Mouse (Mus musculus) liver, adult (tissue): Measurements from ENCODE around the gene St7.

Source experiments
- GATA4 ChIP-seq: IDR thresholded peaks from 2 replicates; pipeline ENCODE4 v1.6.1; 2014; ENCODE audit warnings: mild to moderate bottlenecking, low read length; ENCODE audit not compliant: insufficient replicate concordance

The St7 gene

DNA sequence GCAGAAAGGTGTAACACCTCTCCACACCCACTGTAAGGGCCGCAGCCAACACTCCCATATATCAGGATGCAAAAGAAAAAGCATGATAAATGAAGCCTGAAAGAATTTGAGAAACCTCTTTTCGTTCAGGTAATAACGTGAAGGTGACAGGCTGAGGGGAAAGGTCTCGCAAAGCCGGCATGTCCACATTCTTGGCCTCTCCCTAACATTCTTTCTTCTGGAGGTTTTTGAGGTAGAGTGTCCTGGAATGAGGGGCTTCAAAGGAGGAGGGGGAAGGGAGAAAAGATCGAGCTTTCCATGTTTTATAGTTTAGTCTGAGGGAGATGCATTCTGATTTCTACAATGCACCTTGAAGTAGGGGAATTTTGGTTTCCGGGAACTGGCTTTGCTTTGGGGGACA lies at the start of gene St7:
TSS of gene St7 (plus strand) at position 287 of the 400 bp plus-strand sequence.
- TF ChIP-seq GATA4, result no peak

DNA sequence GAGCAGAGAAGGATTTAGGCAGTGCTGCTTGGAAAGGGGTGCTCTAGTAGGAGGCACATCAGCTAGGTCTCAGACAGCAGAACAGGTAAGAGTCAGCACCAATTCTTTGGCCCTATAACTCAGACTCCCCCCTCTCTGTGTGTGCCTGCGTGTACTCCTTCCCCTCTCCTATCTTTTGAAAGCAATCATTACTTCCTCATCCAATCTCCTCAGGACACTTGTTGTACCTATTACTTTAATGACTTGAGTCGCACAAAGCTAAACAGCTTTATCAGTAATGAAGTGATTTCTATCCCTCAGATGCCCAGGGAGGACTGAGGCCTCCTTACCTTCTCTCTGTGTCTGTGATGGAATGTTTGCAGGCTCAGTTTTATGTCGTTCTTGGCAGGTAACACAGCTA lies 46.6 kb upstream of the St7 start:
- no peak for TF ChIP-seq GATA4

DNA sequence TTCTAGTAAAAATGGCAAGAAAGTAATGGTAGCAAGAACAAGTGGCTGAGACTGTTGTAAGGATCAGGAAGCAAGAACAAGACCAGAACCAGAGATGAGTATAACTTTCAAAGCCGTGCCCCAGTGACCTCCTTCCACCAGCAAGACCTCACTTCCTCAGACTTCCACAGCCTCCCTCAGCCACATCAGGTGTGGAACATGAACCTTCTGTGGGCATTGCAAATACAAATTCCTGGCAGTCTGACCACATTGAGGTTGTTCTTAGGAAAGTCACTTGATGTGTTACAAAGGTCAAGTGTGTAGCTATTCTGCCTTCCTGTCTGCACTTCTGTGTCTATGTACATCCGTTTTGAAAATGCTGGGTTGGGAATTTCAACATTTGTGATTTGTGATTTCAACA lies 40.6 kb upstream of the St7 start:
- no peak for TF ChIP-seq GATA4

DNA sequence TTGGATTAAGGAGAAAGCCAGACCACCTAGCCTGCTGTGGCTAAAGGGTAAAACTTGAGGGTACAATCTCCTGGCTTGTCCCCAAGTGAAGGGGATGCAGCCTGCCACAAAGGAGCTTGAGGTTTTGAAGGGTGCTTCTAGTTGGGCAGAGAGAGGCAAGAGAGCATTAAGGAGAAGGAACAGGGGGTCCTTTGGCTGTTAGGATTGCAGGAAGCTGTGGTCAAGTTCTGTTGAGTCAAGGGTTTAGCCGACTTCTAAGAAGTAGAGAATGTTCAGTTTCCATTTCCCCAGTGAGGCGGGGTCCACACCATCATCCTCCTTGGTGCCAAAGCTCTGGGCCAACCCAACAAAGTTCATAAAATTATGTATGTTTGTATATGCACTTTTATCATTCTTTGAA lies 37.7 kb upstream of the St7 start:
- no peak for TF ChIP-seq GATA4

DNA sequence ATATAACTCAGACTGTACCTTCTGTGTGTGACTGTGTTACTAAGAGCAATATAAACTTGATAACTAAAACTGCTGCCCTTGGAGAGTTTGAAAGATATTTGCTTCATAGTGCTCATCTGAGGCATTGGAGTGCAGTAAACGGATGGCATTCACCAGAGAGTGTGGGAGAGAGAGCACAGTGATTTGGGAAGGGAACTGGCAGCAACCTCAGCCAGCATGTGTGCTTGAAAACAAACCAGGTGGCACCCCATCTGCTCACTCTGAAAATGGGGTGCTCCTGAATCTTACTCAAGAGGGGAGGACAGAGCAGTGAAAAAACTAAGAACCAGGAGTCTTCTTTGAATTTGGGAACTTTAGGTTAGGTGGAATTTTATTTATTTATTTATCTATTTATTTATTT lies 35.4 kb upstream of the St7 start:
- TF ChIP-seq GATA4, result no peak

DNA sequence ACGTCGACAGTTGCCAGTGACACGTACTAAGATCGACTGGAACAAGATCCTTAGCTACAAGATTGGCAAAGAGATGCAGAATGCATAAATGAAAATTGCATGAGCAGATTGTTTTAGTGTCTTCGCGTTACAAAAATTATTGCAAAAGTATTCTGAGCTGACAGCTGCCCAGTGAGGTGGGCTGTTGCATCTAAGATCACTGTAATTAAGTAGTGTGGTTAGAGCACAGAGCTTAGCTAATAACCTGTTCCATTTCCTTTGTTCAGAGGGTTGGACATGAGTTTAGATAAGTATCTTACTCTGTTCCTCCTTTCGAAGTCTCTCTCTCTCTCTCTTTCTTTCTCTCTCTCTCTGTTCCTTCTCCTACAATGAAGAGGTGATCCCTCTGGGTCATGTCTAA lies 27.4 kb upstream of the St7 start:
- no peak for TF ChIP-seq GATA4

DNA sequence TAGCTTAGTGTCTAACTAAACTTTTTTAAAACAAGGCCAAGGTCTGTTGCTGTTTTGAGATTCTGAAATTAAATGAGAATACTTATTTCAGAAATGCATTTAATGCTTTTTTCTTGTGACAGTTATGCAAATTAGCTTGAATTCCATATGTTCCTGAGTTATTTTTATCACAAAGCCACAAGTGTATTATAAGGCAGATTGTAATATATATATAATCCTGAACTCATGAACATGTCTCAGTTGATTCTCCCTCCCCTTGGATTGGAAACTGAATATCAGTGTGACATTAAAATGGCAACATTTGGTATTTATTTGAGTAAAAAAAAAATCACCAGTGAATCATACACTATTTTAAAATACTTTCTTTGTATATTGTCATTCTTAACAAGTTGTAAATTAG lies 26.7 kb upstream of the St7 start:
- TF ChIP-seq GATA4, result no peak

DNA sequence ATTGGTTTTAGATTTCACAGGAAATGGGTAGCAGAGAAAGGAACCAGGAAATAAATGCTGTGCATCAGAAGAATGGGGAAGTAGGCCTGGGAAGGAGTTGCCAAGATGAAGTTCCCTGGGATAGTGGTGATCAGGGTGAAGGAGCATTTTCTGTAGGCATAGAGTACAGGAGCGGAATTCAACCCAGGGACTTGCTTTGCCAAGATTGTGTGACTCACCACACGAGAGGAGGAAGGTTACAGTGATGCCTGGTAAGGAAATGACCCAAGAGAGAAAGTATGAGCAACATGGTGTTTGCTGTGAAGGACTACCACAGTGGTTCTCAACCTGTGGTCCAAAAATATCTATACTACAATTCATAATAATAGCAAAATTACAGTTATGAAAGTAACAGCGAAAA lies 24.9 kb upstream of the St7 start:
- no peak for TF ChIP-seq GATA4

DNA sequence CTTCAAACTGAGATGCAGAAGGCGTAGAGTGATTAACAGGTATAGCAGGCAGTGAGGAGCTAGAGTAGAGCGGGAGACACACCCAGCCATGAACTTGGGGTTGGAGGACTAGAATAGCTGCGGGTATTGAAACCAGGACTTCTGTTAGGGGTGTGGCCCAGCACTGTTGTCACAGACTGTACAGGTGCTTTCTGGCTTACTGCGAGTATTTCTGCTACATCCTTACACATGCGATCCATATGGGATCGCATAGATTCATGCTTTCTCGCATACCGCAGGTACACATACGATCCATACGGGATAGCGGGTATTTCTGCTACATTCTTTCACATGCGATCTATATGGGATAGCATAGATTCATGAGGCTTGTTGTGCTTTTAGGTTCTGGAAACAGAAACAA lies 24.4 kb upstream of the St7 start:
- no peak for TF ChIP-seq GATA4

DNA sequence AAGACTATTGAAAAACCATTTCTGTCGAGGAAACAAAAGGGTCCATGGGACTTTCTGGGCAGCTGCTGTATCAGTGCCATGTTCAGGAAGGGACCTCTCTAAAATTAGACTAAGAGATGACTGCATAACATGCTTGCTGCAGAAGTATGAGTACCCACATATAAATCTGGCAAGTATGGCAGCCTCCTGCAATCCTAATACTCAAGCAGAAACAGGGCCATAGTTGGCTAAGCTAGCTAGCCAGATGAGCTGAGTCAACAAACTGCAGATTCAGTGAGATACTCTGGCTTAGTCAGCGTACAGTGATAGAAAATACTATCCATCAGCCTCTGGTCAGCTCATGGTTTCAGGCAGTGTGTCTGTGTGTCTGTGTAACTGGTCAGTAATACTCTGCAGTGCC lies 22.9 kb upstream of the St7 start:
- TF ChIP-seq GATA4, result no peak

DNA sequence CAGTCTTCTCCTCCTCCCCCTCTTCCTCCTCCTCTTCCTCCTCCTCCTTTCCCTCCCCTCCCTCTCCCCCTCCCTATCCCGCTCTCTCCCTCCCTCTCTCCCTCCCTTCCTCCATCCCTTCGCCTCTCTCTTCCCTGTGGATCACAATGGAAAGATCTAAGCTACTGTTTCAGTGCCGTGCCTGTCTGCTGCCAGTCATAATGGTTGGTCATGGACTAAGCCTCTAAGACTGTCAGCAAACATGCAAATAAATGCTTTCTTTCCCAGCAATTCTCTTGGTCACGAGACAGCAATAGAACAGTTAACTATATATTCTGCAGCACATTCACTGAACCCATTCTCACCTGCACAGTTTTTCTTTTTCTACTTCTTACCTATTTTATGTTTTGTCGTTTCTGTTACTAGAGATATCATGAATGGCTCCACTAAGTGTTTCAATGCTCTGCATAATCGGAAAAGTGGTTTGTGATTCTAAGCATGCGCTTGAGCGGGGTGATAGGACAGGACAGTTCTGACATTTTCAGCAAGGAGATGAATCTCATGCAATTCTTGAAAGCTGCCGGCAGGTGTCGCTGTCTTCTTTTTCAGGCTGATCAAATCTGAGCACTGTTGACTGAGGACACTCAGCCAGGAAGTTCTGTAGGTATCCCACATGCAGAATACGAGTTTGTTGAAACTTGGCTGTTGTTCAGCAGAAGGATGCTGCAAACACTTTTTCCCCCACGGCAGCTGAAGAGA lies 17.5 kb upstream of the St7 start:
- no peak for TF ChIP-seq GATA4

DNA sequence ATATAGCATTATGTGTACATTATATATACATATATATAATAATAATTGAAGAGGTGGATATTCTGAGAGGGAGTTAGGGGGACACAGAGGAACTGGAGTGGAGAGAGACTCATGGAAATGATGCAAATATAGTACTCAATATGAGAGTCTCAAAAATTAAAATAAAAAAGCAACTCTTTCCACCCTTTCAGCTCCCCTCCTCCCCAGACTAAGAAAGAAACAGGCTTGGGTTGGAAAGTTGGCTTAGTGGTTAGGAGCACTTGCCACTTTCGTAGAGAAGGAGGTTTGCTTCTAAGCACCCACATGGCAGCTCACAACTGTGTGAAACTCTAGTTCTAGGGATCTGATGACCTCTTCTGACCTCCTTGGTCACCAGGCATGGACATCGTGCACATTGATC lies 15.7 kb upstream of the St7 start:
- no peak for TF ChIP-seq GATA4

DNA sequence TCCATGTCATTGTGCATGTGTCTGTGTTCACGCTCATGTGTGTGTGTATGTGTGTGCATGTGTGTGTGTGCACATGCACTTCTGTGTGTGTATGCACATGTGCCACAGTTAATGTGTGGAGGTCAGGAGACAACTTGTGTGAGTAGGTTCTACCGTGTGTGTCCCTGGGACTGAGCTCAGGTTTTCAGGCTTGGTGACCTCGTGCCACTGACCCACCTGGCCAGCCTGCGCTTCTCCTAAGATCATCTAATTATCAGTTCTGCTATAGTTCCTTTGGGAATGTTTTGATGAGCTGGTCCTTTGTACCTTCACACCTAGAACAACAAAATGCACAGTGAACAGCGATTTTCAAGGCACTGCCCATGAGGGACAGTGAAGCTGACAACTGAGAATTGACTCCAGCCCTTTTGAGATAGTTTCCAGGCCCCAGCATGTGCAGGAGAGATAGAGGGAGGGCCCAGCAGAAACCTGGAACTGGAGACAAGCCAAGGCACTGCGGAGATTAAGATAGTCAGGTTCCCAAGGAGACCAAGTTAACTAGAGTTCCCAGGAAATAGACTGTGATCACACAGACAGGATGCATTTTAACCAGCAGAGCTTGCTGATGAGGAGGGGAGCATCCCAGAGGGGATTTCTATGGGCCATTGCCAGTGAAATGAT lies 12.3 kb upstream of the St7 start:
- TF ChIP-seq GATA4, result no peak

DNA sequence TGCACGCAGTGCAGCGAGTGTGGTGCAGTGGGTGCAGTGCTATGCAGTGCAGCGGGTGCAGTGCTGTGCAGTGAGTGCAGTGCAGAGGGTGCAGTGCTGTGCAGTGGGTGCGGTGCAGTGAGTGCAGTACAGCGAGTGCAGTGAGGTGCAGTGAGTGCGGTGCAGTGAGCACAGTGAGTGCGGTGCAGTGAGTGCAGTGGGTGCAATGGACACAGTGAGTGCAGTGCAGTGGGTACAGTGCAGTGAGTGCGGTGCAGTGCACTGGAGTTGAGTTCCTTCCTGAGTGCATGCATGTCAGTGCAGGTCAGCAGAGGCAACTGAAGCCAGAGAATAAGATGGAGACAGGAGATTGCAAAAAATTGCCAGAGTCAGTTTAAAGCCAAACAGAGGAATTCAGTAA lies 10.9 kb upstream of the St7 start:
- no peak for TF ChIP-seq GATA4

DNA sequence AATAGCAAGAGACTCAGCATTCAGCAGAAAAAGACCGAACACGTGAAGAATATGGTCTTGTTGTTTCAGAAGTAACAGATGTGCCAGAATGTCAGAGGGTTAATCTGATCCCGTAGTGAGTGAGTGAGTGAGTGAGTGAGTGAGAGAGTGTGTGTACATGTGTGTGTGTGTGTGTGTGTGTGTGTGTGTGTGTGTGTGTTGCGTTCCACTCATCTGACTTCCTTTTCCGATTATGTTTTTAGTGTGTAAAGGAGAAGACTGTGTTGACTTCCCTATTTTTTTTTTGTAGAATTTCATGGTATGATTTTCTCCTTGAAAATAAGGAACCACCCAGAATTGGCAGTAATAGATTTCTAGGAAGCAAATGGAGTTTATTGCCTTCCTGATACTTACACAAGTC lies 4.1 kb upstream of the St7 start:
- no peak for TF ChIP-seq GATA4

DNA sequence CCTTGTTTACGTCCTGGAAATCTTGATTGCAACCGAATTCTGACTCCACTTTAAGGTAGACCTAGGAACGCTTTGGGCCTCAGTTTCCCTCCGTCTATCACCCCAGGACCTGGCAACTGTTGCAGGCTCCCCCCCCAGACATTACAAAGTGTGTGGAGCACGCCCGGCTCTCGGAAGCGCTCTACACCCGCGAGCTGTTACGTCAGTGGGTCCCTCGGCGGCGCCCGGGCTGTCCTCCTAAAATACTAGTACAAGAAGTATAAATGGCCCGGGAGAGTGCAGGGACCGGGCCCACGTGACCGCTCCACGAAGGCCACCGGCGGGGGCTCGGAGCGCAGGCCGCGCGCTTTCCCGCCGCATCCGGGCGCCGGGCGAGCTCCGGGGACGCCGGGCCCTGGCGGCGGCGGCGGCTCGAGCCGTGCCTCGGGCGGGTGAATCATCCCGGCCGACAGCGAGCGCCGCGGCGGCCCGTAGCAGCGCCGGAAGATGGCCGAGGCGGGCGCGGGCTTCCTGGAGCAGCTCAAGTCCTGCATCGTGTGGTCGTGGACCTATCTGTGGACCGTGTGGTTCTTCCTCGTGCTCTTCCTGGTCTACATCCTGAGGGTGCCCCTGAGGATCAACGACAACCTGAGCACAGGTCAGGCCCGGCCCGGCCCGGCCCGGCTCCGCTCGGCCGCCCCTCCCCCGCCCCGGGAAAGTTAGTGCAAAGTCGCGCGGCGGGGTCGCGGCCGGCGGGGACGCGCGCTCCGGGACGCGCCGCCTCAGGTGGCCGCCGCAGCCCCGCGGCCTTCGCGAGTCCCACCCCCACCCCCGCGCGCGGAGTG lies 1.2 kb downstream of the St7 start:
- TF ChIP-seq GATA4, result no peak
